Mouse (Mus musculus): ENCODE data around the gene Mest.

GRCm38 (mm10) chr6:30732571-30733130 lies 9.3 kb downstream of the Mest start:
- TF ChIP-seq CTCF (conservative IDR thresholded peaks at IDR 0.05; ENCODE audit: insufficient read depth, insufficient read length, low read depth, low read length), result no peak
- TF ChIP-seq POLR2A (IDR thresholded peaks at IDR 0.05; ENCODE audit: low read depth, low read length), result no peak

Measured in kidney, adult 2 months (tissue).